Mouse (Mus musculus): ENCODE data around the gene Ccn2.

The Ccn2 gene

DNA sequence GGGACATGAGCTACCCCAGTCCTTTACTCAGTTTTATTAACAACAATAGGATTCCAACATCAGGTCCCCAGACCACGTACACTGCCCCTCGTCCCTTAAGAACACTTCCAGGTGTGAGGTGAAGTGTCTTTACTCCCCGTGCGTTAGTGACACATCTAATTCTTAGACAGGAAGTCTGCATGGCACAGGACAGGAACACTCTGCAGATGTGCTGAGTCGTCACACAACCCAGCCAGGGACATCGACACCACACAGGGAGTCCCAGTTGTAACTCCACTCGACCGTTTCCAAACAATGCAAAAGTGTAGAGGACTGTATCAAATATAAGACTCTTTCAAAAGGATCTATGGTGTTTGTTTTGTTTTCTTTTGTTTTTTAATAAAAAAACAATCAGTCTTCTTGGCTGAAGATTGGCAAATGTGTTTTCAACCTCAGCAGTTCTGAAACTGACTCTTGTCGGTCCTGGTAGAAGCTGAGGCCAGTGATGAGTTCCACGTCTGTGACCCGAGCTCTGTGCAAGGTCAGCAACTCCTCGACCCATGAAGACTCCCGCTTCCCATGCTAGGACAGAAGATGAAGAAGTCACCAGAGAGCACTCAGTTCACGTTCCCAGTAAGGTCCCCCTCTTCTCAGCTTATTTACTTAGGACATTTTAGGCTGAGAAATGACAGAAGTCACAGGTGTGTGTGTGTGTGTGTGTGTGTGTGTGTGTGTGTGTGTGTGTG, 46.3 kb downstream of the Ccn2 start:
- DNase-seq (ENCODE audit: low spot score in 2 of 2) = no peak

DNA sequence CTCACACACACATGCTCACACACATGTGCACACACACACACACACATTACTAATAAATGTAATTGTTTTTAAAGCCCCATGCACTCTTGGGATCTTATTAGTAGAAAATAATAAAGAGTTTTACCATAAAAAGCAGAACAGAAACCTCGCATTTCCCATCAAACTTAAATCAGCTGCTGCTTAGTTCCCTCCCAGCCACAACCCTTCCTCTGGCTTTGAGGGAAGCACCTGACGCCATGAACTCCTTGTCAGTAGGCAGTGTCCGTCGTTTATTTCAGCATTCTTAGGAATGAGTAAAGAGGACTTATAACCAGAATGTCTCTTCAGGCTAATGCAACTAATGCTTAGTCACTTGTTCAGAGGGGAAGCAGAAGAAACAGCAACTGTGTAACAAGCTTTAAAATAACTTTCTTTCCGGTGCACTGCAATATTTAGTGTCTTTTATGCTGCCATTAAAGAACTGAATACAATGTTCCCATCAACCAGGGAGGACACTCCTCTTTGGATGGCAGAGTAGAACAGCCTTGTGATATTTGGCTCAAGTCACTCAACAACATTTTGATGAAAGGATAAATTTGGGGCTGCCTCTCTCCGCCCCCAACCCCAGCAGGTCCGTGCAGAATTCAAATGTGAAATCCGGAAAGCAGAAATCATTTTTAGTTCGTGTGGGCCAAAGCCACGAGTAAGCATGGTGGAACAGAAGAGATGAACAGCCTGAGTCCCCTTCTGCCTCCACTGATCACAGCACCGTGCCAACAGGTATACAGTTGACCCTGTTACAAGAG, 47.7 kb downstream of the Ccn2 start:
- no peak for DNase-seq (ENCODE audit: low spot score in 2 of 2)

DNA sequence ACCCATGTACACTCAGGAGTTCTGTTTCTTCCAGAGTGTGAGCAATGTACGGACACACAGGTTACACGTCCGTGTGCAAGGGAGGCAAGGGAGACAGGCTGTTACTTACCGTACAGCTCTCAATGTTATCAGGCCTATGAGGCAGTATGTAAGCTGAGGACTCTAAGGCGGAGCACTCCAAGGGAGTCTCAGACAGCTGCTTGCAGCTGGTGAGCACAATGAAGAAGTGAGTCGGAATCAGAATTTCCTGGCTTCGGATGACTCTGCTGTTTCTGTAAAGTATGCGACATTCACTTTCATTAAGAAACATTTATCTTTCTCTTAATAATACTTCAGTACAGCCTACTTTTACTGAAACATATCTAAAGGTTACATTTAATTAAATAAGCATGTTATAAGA, 49.9 kb downstream of the Ccn2 start:
- DNase-seq (ENCODE audit: low spot score in 2 of 2) = no peak
